Mouse (Mus musculus): Measurements from ENCODE around the gene Lrrc18.

The Lrrc18 gene

DNA sequence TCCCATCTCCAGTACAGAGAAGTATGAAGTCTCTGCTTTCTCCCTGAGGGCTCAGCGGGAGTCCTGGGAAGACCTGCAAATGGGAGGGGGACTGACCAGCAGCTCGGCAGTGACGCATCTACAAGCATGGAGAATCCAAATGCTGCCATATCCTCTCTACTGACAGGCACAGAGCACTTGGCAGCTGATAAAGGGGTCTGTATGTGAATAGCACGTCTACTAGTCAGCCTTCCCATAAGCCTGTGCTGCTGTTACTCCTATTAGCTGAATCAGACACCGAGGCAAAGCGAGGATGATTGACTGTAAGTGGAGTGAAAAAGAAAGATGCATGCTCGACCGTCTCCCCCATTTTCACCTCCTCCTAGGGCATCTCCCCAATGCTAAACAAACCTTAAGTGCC lies 62.3 kb downstream of the Lrrc18 start:
- DNase-seq (ENCODE audit: low spot score) = no peak

DNA sequence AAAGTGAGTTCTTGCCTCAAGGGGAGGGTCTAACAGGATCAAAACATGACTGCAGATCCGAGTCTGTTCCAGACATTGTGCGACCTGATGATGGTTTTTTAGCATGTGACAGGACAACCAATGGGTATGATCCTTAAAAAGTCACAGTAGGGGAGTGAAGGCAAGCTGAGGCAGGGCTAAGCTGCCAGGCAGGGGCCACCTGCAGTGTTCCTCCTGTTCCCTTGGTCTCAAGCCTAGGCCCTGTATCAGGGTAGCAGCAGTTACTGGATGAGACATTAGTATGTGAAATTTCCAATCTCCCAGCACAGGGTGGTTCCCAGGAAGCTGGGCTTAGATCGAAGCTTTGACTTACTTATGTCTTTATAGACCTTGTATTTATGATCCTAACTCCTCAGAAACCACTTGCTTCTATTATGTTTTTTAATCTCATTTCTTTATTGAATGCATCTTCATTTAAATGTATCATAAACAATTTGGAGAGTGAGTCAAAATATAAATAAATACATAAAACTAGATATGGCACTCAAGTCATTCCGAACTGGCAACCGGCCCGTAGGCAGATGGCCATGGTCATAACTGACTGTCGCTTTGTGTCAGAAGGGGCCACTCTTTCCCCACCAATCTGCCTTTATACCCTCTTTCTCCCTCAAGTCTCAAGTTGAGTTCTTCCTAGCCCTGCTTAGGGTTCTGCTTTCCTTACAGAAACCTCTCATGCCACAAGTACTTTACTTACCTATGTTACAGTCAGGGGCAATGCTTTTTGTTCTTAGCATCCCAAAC lies 67.9 kb downstream of the Lrrc18 start:
- DNase-seq (ENCODE audit: low spot score) = no peak

DNA sequence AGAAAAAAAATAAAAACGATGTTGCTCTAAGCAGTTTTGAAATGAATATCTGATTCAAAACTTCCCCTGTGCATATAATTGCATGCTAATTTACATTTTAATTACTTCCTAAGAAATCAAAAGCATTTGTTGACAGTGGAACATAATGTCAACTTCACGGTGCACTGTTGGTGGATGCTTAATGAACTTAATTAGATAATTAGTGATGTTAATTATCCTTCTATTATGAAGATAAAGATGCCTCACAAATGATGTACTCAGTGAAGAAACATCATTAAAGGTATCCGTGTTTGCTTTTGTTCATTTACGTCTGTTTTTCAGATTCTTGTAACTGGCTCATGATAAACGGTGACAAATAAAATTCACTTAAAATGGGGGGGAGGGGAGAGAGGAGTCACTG lies 71.8 kb downstream of the Lrrc18 start:
- DNase-seq (ENCODE audit: low spot score) = no peak

Data from ovary, postnatal 14 days (tissue).